Mouse (Mus musculus) kidney, embryonic 16.5 days (tissue): ENCODE results near the gene Bsn. TPM values are rescaled to one million over a fixed set of nuclear protein-coding genes. Genes with fewer than 3 reads are reported as not detected.
A peak's percentile ranks its signal among the peaks of the same experiment; 100 is the strongest.

Experiments
- ATAC-seq: fragments of 200-750 bp; cut with Nextera tagmentation; 2 replicates; pipeline ENCODE4 v1.8.0; 2017; ENCODE audit warnings: moderate TSS enrichment; ENCODE audit not compliant: low FRiP score, low TSS enrichment
- H3K27ac ChIP-seq: fragments of 300-500 bp; sonication (generic); 2 replicates; pipeline ENCODE4 v1.5.1; 2014; ENCODE audit warnings: low read length
- H3K27me3 ChIP-seq: fragments of 300-500 bp; sonication (generic); 2 replicates; pipeline ENCODE4 v1.6.1; 2014; ENCODE audit warnings: low read length, control low read depth, mixed read lengths; ENCODE audit not compliant: insufficient read depth
- H3K36me3 ChIP-seq: fragments of 300-500 bp; sonication (generic); 2 replicates; pipeline ENCODE4 v1.6.1; 2014; ENCODE audit warnings: low read length, control low read depth, mixed read lengths; ENCODE audit not compliant: insufficient read depth
- H3K4me1 ChIP-seq: fragments of 300-500 bp; sonication (generic); 2 replicates; pipeline ENCODE4 v1.6.1; 2014; ENCODE audit warnings: low read length, control low read depth, mixed read lengths; ENCODE audit not compliant: insufficient read depth
- H3K4me2 ChIP-seq: fragments of 300-500 bp; sonication (generic); replicated peaks from 2 replicates; pipeline ENCODE4 v1.6.1; 2014; ENCODE audit warnings: low read depth, low read length
- H3K4me3 ChIP-seq: fragments of 300-500 bp; sonication (generic); 2 replicates; pipeline ENCODE4 v1.5.1; 2014; ENCODE audit warnings: mild to moderate bottlenecking, low read length
- H3K9ac ChIP-seq: fragments of 300-500 bp; sonication (generic); replicated peaks from 2 replicates; pipeline ENCODE4 v1.6.1; 2014; ENCODE audit warnings: low read length
- H3K9me3 ChIP-seq: fragments of 300-500 bp; sonication (generic); 2 replicates; pipeline ENCODE4 v1.6.1; 2016; ENCODE audit warnings: low read length, control low read depth
- WGBS: fragments of 180-500 bp; shearing (Covaris S2); extraction: QIAGEN DNeasy Blood & Tissue Kit; methylation state at CpG from one replicate; pipeline ENCODE4 v1.1.7; 2014; 5-methylcytosine and 5-hydroxymethylcytosine counted together
- polyA plus RNA-seq: library from polyadenylated mRNA; unstranded; fragments of >200 nt; fragmentation: Nextera tagmentation; extraction: Ambion mirVana; gene quantifications from 2 replicates; pipeline ENCODE4 v1.2.1, GENCODE M21; 2015

Bsn gene
- polyA plus RNA-seq, 1 experiment from 2014 or later, result 0.67 TPM

DNA sequence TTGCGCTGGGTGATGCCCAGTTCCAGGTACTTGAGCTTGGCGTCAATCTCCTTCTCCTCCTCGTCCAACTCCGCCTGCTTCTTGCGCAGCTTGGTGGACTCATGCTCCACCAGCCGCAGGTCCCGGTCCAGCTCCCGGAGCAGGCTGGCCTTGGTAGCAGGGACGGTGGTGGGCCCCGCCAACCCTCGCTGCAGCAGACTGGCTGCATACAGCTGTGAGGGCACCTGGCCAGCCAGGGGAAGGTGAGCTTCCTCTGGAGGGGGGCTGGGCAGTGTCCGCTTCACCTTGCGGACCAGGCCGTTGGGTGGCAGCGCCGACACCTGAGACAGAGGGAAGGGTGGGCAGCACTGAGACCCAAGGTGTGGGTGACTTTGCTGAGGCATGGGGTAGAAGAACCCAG lies 82.3 kb downstream of the Bsn start:
- H3K4me3 ChIP-seq, result no peak overlapping the region
- no peak overlapping the region for H3K9ac ChIP-seq
- H3K9me3 ChIP-seq, result no peaks in the 10 kb centered on the region
- peaks cover 41% of the 10 kb centered on the region for H3K4me1 ChIP-seq
- no peak overlapping the region for H3K4me2 ChIP-seq
- no peak for ATAC-seq
- H3K27ac ChIP-seq, result no peak overlapping the region
- H3K36me3 ChIP-seq, result no peaks in the 10 kb centered on the region
- 94% methylated on average over 16 of the region's 16 CpGs for WGBS
- no peaks in the 10 kb centered on the region for H3K27me3 ChIP-seq

DNA sequence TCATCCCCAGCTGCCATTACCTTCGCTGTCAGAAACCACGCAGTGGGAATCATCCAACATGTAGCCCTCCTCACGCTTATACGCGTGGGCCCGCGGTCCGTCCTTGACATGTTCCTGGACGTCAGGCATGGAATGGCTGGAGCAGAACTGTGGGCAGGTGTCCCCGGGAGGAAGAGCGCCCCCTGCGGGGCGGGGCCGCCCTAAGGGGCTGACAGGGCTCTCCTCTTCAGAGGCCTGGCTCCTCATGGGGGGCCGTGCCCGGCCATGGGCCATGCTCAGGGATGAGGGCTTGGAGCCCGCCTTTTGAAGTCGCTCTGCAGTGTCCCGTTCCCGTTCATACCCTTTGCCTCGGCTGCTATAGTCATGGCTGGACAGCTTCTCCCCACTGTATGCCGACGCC lies 84.1 kb downstream of the Bsn start:
- Histone ChIP-seq H3K27me3 (no peaks in the 10 kb centered on the region), H3K4me1 (peaks cover 37% of the 10 kb centered on the region), H3K27ac (peak overlapping the region; percentile 75; the same call in 1 of the 2 replicates), H3K4me2 (no peak overlapping the region), H3K9ac (no peak overlapping the region), H3K9me3 (no peaks in the 10 kb centered on the region), H3K36me3 (no peaks in the 10 kb centered on the region), H3K4me3 (no peak overlapping the region)
- WGBS, result 90% methylated on average over 23 of the region's 23 CpGs
- no peak for ATAC-seq

DNA sequence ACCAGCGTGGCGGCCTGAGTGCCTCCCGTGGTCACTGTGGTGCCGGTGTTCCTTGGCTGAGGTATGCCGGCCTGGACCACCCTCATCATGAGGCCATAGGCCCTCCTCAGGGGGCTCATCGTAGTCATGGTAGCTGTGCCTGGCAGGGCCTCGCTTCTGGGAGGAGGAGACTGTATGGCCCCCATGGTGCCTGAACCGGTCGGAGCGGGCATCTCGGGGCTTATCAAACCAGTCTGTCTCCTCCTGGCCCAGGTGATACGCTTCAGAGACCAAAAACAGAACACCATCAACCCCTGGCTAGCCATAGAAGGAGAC lies 84.7 kb downstream of the Bsn start:
- Histone ChIP-seq H3K27me3 (no peaks in the 10 kb centered on the region), H3K27ac (peak overlapping the region; percentile 75), H3K4me3 (no peak overlapping the region), H3K4me1 (peaks cover 31% of the 10 kb centered on the region), H3K9me3 (no peaks in the 10 kb centered on the region), H3K4me2 (no peak overlapping the region), H3K9ac (peak overlapping the region; percentile 49; the same call in 1 of the 2 replicates), H3K36me3 (no peaks in the 10 kb centered on the region)
- ATAC-seq, result peak; percentile 36; the same call in 1 of the 2 replicates
- WGBS, result 81% methylated on average over 12 of the region's 12 CpGs

DNA sequence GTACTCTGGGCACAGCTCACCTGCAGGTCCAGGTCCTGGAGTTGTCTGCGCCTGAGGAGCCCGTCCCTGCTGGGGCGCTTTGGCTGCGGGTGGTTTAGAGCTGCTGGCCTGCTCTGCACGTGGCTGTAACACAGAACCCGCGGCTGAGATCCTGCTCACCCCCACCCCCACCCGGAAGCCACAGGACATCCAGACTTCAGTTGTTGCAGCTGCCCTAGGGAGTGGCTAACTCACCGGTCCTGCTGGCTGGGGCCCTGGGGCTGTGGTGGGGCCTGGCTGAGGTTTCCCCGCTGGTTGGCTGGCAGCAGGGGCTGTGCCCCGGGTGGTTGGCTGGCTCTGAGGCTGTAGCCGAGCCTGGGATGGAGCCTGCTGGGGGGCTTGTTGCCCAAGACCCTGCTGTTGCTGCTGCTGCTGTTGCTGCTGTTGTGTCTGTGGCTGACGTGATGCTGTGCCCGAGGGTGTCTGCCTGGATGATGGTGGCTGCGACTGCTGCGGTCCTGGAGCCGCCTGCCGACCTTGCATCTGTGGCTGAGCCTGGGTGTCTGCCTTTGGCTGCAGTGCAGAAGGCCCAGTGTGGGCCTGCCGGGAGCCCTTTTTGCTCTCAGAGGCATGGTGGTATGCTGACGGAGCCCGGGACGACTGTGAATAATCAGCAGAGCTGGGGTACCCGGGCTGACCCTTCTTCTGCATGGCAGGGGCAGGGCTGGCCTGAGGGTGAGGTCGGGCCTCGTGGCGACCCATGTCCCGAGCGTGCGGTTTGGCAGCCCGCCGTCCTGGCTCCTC lies 85.2 kb downstream of the Bsn start:
- Histone ChIP-seq H3K9me3 (no peaks in the 10 kb centered on the region), H3K27me3 (no peaks in the 10 kb centered on the region), H3K4me2 (peak overlapping the region; percentile 1), H3K36me3 (no peaks in the 10 kb centered on the region), H3K4me3 (no peak overlapping the region; the same call in 1 of the 2 replicates), H3K27ac (peak overlapping the region; percentile 75), H3K4me1 (peaks cover 26% of the 10 kb centered on the region), H3K9ac (peak overlapping the region; percentile 49)
- peak; percentile 62 for ATAC-seq
- 43% methylated on average over 31 of the region's 31 CpGs for WGBS

DNA sequence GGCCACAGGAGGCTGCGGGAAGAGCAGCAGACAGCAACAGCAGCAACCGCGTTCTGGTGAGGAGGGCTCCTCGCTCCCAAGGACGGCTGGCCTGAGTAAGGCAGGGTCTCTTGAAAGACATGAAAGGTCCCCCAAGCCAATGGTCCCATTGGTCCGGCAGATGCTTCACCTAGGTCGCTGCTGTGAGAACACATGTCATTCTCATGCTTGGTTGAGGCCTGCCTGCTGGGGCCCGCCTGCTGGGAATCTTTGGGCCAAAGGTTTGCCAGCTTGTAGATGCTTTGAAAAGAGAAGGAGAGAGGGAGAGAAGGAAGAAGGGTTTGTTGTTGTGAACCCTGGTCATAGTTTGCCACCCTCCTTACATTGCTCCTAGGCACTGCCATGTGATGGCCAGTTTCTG lies 90.6 kb downstream of the Bsn start:
- Histone ChIP-seq H3K4me3 (no peak overlapping the region), H3K27me3 (no peaks in the 10 kb centered on the region), H3K36me3 (no peaks in the 10 kb centered on the region), H3K4me1 (peaks cover 14% of the 10 kb centered on the region; the same call in 1 of the 2 replicates), H3K9me3 (no peaks in the 10 kb centered on the region), H3K9ac (no peak overlapping the region), H3K27ac (no peak overlapping the region), H3K4me2 (no peak overlapping the region)
- no peak for ATAC-seq
- 82% methylated on average over 8 of the region's 8 CpGs for WGBS

DNA sequence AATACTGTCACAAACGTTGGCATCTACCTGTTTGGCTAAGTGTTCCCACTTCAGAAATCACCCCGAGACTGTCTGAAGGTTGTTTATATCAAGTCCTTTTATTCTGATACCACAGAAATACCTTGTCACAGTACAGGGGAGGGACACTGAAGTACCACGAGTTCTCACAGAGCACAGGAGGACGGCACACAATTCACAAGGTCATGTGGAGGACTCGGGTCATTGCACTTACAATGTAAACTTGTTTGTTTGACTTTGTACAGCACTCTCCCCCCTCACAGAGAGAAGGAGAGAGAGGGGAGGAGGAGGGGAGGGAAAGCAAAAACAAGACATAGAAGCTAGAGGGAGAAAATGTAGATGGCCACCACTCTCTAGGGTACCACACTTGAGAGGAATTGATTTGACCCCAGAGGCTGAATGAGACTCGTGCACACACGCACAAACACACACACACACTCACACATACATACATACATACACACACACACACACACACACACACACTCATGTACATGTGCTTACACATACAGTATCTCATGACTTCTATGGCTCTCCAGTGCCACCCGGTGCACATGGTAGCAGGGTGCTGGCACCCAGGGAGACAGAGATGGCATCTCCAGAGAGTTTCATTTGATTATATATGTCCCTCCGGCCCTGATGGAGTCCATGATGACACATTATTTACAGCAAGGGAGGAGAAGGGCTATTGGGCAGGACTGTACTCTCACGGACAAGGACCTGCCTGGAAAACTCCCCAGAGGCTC lies 94.1 kb downstream of the Bsn start:
- Histone ChIP-seq H3K9ac (no peak overlapping the region), H3K4me1 (peaks cover 20% of the 10 kb centered on the region), H3K4me2 (no peak overlapping the region), H3K27ac (0 out of 2 replicates have a peak overlapping the region, but pooled peaks have one; percentile 29), H3K36me3 (peaks cover 16% of the 10 kb centered on the region), H3K9me3 (no peaks in the 10 kb centered on the region), H3K27me3 (no peaks in the 10 kb centered on the region), H3K4me3 (no peak overlapping the region)
- 53% methylated on average over 10 of the region's 10 CpGs for WGBS
- no peak for ATAC-seq

DNA sequence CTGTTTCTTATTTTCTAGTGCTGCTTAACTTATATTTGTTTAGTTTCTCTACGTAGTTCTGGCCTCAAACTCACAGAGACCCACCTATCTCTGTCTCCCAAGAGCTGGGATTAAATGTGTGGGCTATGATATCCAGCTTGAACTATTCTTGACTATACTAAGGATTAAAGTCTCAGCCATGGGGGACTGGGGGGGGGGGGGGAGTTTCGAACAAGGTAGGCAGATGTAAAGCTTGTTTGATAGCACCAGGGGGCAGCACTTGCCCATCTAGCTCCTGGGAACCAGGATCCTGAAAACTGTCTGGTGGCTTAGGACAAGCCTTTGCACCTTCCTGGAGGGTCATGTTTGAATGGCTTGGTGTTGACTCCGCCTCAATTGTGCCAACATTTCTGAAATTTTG lies 94.7 kb downstream of the Bsn start:
- peak overlapping the region; percentile 71 for H3K4me3 ChIP-seq
- H3K9ac ChIP-seq, result peak overlapping the region; percentile 81; the same call in 1 of the 2 replicates
- no peaks in the 10 kb centered on the region for H3K9me3 ChIP-seq
- H3K4me1 ChIP-seq, result peaks cover 20% of the 10 kb centered on the region
- peaks cover 21% of the 10 kb centered on the region for H3K36me3 ChIP-seq
- 0 out of 2 replicates have a peak overlapping the region, but pooled peaks have one; percentile 29 for H3K27ac ChIP-seq
- no peak for ATAC-seq
- H3K4me2 ChIP-seq, result peak overlapping the region; percentile 79
- H3K27me3 ChIP-seq, result no peaks in the 10 kb centered on the region
- 6% methylated on average over 3 of the region's 3 CpGs for WGBS

DNA sequence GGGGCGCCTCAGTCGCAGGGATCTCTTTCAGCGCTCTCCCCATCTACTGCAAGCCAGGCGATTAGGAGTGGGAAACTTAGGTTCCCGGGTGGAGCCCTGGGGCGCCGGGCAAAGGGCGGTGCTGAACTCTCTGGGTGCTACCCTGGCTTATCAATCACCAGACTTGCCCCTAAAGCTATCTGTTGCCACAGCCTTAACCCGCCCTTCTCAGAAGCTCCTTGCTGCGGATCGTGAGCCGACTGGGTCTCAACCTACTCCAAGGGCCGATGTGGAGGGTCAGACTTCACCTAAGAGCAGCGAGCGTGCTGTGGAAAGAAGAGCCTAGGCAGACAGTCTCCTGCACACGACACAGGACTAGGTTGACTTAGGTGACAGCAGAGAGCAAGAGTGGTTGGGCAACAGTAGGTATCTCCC lies 95.2 kb downstream of the Bsn start:
- peaks cover 20% of the 10 kb centered on the region for H3K4me1 ChIP-seq
- peaks cover 21% of the 10 kb centered on the region for H3K36me3 ChIP-seq
- H3K9ac ChIP-seq, result peak overlapping the region; percentile 81
- WGBS, result 0% methylated on average over 16 of the region's 16 CpGs
- peak overlapping the region; percentile 71 for H3K4me3 ChIP-seq
- no peaks in the 10 kb centered on the region for H3K27me3 ChIP-seq
- H3K9me3 ChIP-seq, result no peaks in the 10 kb centered on the region
- peak overlapping the region; percentile 43; the same call in 1 of the 2 replicates for H3K27ac ChIP-seq
- peak overlapping the region; percentile 79 for H3K4me2 ChIP-seq
- peak; percentile 23 for ATAC-seq

DNA sequence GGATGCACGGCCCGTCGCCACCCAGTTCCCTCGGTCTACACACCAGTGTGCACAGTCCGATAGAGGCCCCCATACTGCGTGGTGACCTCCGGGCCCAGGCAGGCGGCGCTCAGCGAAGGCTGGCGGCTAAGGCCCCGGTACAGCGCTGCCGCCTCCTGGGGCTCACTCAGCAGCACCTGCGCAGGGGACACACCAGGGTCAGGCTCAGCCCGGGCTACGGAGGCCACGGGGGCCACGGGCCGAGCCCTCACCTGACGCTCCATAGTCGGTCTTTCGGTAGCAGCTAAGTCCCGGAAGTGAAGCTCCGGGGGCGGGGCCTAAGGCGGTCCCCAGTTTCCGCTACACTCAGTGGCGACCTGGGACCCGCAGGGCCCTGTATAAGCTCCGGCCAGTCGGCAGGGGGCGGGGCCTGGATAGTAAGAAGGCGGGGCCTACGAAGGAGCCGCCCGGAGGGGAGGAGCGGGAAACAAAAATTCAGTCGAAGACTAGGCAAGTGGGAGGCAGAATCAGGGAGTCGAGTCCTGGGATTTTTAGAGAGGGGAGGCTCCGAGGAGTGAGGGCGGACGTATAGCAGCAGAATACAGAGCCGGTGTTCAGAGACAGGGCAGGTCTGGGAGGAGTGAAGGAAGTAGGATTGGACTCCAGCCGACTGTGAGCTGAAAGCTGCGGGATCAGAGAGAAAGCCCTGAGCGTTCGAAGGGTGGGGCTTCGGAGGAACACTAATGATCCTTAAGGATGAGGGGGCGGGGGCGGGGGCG lies 95.8 kb downstream of the Bsn start, which contains the start of gene Apeh:
Gene Apeh, minus strand, starts transcription at position 423 of the 758 bp plus-strand sequence.
- Histone ChIP-seq H3K4me3 (peak within 1 kb of the TSS; percentile 71), H3K9ac (peak within 1 kb of the TSS; percentile 81), H3K4me2 (peak within 1 kb of the TSS; percentile 79), H3K9me3 (no peaks in the 10 kb centered on the region), H3K27me3 (no peaks in the 10 kb centered on the region), H3K27ac (peak within 1 kb of the TSS; percentile 43; the same call in 1 of the 2 replicates), H3K4me1 (peaks cover 20% of the 10 kb centered on the region), H3K36me3 (peaks cover 27% of the 10 kb centered on the region)
- peak; percentile 96 for ATAC-seq
- under 1% methylated on average over 52 of the region's 52 CpGs for WGBS
